Mouse (Mus musculus): ENCODE data around the gene Arpc5. TPM values are rescaled to one million over a fixed set of nuclear protein-coding genes. Genes with fewer than 3 reads are reported as not detected.

Gene Arpc5
- polyA plus RNA-seq, 1 experiment from 2014 or later = 313 TPM

- Histone ChIP-seq H3K27ac (ENCODE audit: low read depth) (no peak overlapping the region), H3K4me3 (ENCODE audit: low read depth, low read length) (no peak overlapping the region), H3K27me3 (replicated peaks; ENCODE audit: control insufficient read depth, insufficient read depth, low read length) (no peaks in the 10 kb centered on the region), H3K4me1 (replicated peaks; ENCODE audit: control insufficient read depth, insufficient read depth, low read length) (no peaks in the 10 kb centered on the region), H3K9ac (ENCODE audit: low read length) (no peak overlapping the region), H3K9me3 (ENCODE audit: control insufficient read depth, low read length) (no peaks in the 10 kb centered on the region), H3K4me2 (ENCODE audit: low read length) (no peak overlapping the region), H3K36me3 (ENCODE audit: control insufficient read depth, insufficient read depth, low read length) (no peaks in the 10 kb centered on the region)
- 75% methylated on average over 9 of the region's 9 CpGs for WGBS
- no peak for ATAC-seq (replicated peaks; ENCODE audit: low FRiP score, low TSS enrichment, low read depth)
- DNase-seq (ENCODE audit: low spot score) = no peak
These were observed 27.5 kb upstream of the Arpc5 start for GRCm38 (mm10) chr1:152738793-152739192.

GRCm38 (mm10) chr1:152739374-152739773 lies 27.0 kb upstream of the Arpc5 start:
- ATAC-seq (replicated peaks; ENCODE audit: low FRiP score, low TSS enrichment, low read depth) (no peak), DNase-seq (ENCODE audit: low spot score) (no peak)
- no peaks in the 10 kb centered on the region for H3K36me3 ChIP-seq (ENCODE audit: control insufficient read depth, insufficient read depth, low read length)
- H3K27me3 ChIP-seq (replicated peaks; ENCODE audit: control insufficient read depth, insufficient read depth, low read length) = no peaks in the 10 kb centered on the region
- H3K9ac ChIP-seq (ENCODE audit: low read length) = no peak overlapping the region
- H3K4me2 ChIP-seq (ENCODE audit: low read length) = no peak overlapping the region
- no peaks in the 10 kb centered on the region for H3K9me3 ChIP-seq (ENCODE audit: control insufficient read depth, low read length)
- 89% methylated on average over 11 of the region's 11 CpGs for WGBS
- H3K4me3 ChIP-seq (ENCODE audit: low read depth, low read length) = no peak overlapping the region
- no peaks in the 10 kb centered on the region for H3K4me1 ChIP-seq (replicated peaks; ENCODE audit: control insufficient read depth, insufficient read depth, low read length)
- H3K27ac ChIP-seq (ENCODE audit: low read depth) = no peak overlapping the region

- no peaks in the 10 kb centered on the region for H3K9me3 ChIP-seq (ENCODE audit: control insufficient read depth, low read length)
- no peaks in the 10 kb centered on the region for H3K36me3 ChIP-seq (ENCODE audit: control insufficient read depth, insufficient read depth, low read length)
- H3K4me3 ChIP-seq (ENCODE audit: low read depth, low read length) = no peak overlapping the region
- 51% methylated on average over 15 of the region's 15 CpGs for WGBS
- no peak for ATAC-seq (replicated peaks; ENCODE audit: low FRiP score, low TSS enrichment, low read depth)
- no peaks in the 10 kb centered on the region for H3K27me3 ChIP-seq (replicated peaks; ENCODE audit: control insufficient read depth, insufficient read depth, low read length)
- no peak overlapping the region for H3K27ac ChIP-seq (ENCODE audit: low read depth)
- H3K4me2 ChIP-seq (ENCODE audit: low read length) = no peak overlapping the region
- no peak overlapping the region for H3K9ac ChIP-seq (ENCODE audit: low read length)
- DNase-seq (ENCODE audit: low spot score) = no peak
- no peaks in the 10 kb centered on the region for H3K4me1 ChIP-seq (replicated peaks; ENCODE audit: control insufficient read depth, insufficient read depth, low read length)
These were observed 23.1 kb upstream of the Arpc5 start for GRCm38 (mm10) chr1:152743095-152743826.

GRCm38 (mm10) chr1:152746426-152746825 lies 19.9 kb upstream of the Arpc5 start:
- H3K4me3 ChIP-seq (ENCODE audit: low read depth, low read length) = no peak overlapping the region
- DNase-seq (ENCODE audit: low spot score) = peak; percentile 91

GRCm38 (mm10) chr1:152749276-152749675 lies 17.1 kb upstream of the Arpc5 start:
- DNase-seq (ENCODE audit: low spot score) (no peak), ATAC-seq (replicated peaks; ENCODE audit: low FRiP score, low TSS enrichment, low read depth) (no peak)
- 75% methylated on average over 9 of the region's 9 CpGs for WGBS
- no peak overlapping the region for H3K4me3 ChIP-seq (ENCODE audit: low read depth, low read length)
- H3K4me1 ChIP-seq (replicated peaks; ENCODE audit: control insufficient read depth, insufficient read depth, low read length) = no peaks in the 10 kb centered on the region
- H3K36me3 ChIP-seq (ENCODE audit: control insufficient read depth, insufficient read depth, low read length) = no peaks in the 10 kb centered on the region
- no peak overlapping the region for H3K4me2 ChIP-seq (ENCODE audit: low read length)
- no peak overlapping the region for H3K9ac ChIP-seq (ENCODE audit: low read length)
- H3K9me3 ChIP-seq (ENCODE audit: control insufficient read depth, low read length) = no peaks in the 10 kb centered on the region
- H3K27me3 ChIP-seq (replicated peaks; ENCODE audit: control insufficient read depth, insufficient read depth, low read length) = no peaks in the 10 kb centered on the region
- H3K27ac ChIP-seq (ENCODE audit: low read depth) = no peak overlapping the region

More at GRCm38 (mm10) chr1:152746426-152746825, 19.9 kb upstream of the Arpc5 start:
- Histone ChIP-seq H3K27me3 (replicated peaks; ENCODE audit: control insufficient read depth, insufficient read depth, low read length) (no peaks in the 10 kb centered on the region), H3K4me2 (ENCODE audit: low read length) (no peak overlapping the region), H3K9ac (ENCODE audit: low read length) (no peak overlapping the region), H3K36me3 (ENCODE audit: control insufficient read depth, insufficient read depth, low read length) (no peaks in the 10 kb centered on the region), H3K27ac (ENCODE audit: low read depth) (no peak overlapping the region), H3K9me3 (ENCODE audit: control insufficient read depth, low read length) (no peaks in the 10 kb centered on the region), H3K4me1 (replicated peaks; ENCODE audit: control insufficient read depth, insufficient read depth, low read length) (no peaks in the 10 kb centered on the region)
- ATAC-seq (replicated peaks; ENCODE audit: low FRiP score, low TSS enrichment, low read depth) = no peak; the same call in 1 of the 2 replicates
- 8% methylated on average over 5 of the region's 5 CpGs for WGBS

GRCm38 (mm10) chr1:152750312-152750965 lies 15.9 kb upstream of the Arpc5 start, which contains the start of gene Apobec4:
Gene Apobec4, plus strand, starts transcription at chr1:152750551.
- H3K9me3 ChIP-seq (ENCODE audit: control insufficient read depth, low read length) = no peaks in the 10 kb centered on the region
- ATAC-seq (replicated peaks; ENCODE audit: low FRiP score, low TSS enrichment, low read depth) (no peak), DNase-seq (ENCODE audit: low spot score) (no peak)
- H3K4me3 ChIP-seq (ENCODE audit: low read depth, low read length) = no peak within 1 kb of the TSS
- no peaks in the 10 kb centered on the region for H3K4me1 ChIP-seq (replicated peaks; ENCODE audit: control insufficient read depth, insufficient read depth, low read length)
- no peaks in the 10 kb centered on the region for H3K27me3 ChIP-seq (replicated peaks; ENCODE audit: control insufficient read depth, insufficient read depth, low read length)
- no peak within 1 kb of the TSS for H3K9ac ChIP-seq (ENCODE audit: low read length)
- no peaks in the 10 kb centered on the region for H3K36me3 ChIP-seq (ENCODE audit: control insufficient read depth, insufficient read depth, low read length)
- WGBS = 71% methylated on average over 13 of the region's 13 CpGs
- no peak within 1 kb of the TSS for H3K27ac ChIP-seq (ENCODE audit: low read depth)
- H3K4me2 ChIP-seq (ENCODE audit: low read length) = no peak within 1 kb of the TSS

GRCm38 (mm10) chr1:152761791-152762190 lies 4.6 kb upstream of the Arpc5 start:
- Histone ChIP-seq H3K9me3 (ENCODE audit: control insufficient read depth, low read length) (no peaks in the 10 kb centered on the region), H3K9ac (ENCODE audit: low read length) (no peak overlapping the region), H3K4me1 (replicated peaks; ENCODE audit: control insufficient read depth, insufficient read depth, low read length) (0 out of 2 replicates have a peak, but pooled peaks cover 5% of the 10 kb centered on the region), H3K4me3 (ENCODE audit: low read depth, low read length) (no peak overlapping the region), H3K4me2 (ENCODE audit: low read length) (no peak overlapping the region), H3K36me3 (ENCODE audit: control insufficient read depth, insufficient read depth, low read length) (no peaks in the 10 kb centered on the region), H3K27me3 (replicated peaks; ENCODE audit: control insufficient read depth, insufficient read depth, low read length) (peaks cover 13% of the 10 kb centered on the region; the same call in 1 of the 2 replicates), H3K27ac (ENCODE audit: low read depth) (no peak overlapping the region)
- no peak for DNase-seq (ENCODE audit: low spot score)
- WGBS = 76% methylated on average over 2 of the region's 2 CpGs
- ATAC-seq (replicated peaks; ENCODE audit: low FRiP score, low TSS enrichment, low read depth) = no peak

GRCm38 (mm10) chr1:152766804-152767748 lies 734 bp downstream of the Arpc5 start:
- H3K4me2 ChIP-seq (ENCODE audit: low read length) = peak overlapping the region; percentile 67
- DNase-seq (ENCODE audit: low spot score) (peak; percentile 77), ATAC-seq (replicated peaks; ENCODE audit: low FRiP score, low TSS enrichment, low read depth) (peak; percentile 68)
- peaks cover 30% of the 10 kb centered on the region for H3K36me3 ChIP-seq (ENCODE audit: control insufficient read depth, insufficient read depth, low read length)
- peaks cover 13% of the 10 kb centered on the region; the same call in 1 of the 2 replicates for H3K27me3 ChIP-seq (replicated peaks; ENCODE audit: control insufficient read depth, insufficient read depth, low read length)
- peak overlapping the region; percentile 79 for H3K27ac ChIP-seq (ENCODE audit: low read depth)
- WGBS = 1% methylated on average over 60 of the region's 60 CpGs
- H3K9me3 ChIP-seq (ENCODE audit: control insufficient read depth, low read length) = no peaks in the 10 kb centered on the region
- H3K4me1 ChIP-seq (replicated peaks; ENCODE audit: control insufficient read depth, insufficient read depth, low read length) = 0 out of 2 replicates have a peak, but pooled peaks cover 5% of the 10 kb centered on the region
- H3K9ac ChIP-seq (ENCODE audit: low read length) = peak overlapping the region; percentile 91
- peak overlapping the region; percentile 96 for H3K4me3 ChIP-seq (ENCODE audit: low read depth, low read length)
